Mouse (Mus musculus) thymus, postnatal 4 days (tissue): ENCODE data around the gene Clba1.

ENCODE experiments used
- DNase-seq: peaks from one replicate; pipeline ENCODE4 v3.0.0; 2021

Clba1 gene

DNA sequence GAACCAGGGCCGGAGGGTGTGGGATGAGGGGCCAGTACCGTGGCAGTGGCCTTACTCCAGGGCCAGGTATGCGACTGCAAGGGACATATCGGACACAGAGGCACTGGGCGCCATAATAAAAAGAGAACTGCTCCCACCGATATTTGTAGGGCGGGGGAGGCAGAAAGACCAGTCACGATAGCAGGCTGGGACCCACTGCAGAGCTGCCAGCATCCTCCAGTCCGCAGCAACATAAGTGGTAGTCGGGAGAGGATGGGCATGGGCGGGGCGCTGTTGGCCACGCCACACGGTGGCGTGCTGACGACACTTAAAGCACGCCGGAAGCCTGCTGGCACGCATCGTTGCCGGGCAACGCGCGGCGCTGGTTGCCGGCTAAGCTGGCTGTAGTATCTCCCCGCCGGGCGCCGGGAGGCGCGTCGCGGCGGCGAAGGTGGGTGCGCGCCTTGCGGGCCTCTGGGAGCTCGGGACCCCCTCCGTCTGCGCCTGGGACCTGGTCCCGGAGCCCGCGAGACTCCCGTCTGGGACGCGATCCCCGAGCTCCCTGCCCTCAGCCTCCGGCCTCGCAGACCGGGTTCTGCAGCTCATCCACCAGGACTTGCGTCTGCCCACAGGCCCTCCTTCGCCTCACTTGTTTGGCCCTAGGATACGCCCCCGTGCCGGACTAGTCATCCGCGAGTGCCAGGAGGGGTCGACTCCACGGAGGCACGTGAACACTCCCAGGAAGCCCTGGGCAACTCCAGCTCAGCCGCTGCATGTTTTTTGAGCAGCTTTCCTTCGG, at the start of gene Clba1:
TSS of gene Clba1 (plus strand) at position 351 of the 778 bp plus-strand sequence.
- DNase-seq, result peak; percentile 92

DNA sequence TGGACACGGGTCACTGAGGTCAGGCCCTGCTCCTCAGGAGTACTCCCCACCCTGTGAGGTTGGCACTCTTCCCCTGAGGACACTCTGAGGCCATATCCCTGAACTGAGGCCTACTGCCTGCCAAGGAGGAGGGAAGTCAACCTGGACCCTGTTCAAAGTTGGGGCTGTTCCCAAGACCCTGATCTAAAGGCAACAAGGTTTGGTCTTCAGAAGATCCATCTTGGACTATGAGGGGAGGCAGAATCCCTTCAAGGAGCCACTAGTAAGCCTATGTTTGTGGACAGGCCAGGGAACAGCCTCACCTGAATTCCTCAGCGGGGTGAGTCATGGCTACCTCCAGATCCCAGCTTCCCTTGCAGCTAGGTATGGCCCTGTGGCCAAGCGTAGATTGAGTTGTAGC, 49.3 kb upstream of the Clba1 start:
- DNase-seq, result peak; percentile 3

DNA sequence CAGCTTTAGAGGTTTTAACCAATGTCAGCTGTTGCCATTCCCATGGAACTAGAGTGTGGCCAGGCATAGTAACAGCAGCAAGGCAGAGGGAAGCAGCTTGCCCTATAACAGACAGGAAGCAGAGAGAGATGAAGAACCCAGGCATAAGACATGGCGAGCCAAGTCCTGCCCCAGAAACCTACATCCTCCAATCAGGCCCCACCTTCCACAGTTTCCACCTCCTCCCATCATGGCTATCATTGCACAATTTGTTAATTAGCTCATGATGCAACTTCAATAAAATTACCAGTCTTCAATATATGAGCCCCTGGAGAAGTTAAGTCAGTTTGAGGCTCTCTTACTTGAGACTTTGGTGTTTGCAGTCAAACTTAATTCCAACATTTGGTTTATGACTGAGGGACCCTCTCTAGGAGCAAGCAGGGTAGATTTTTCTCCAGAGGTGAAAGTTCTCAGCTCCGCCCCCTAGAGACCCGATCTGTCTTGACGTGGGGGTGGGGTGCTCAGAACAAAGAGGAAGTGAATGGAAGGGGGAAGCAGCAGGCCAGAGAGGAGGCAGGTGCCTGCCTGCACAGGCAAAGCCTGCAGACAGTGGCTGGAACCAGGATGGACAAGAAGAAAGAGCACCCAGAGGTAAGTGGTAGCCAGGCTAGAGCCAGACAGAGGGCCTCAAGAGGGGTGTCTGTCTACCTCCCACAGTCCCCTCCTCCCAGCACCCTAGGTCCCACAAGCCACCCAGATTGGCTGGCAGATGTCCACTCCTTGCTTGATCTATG, 48.4 kb upstream of the Clba1 start, which contains the start of gene Pld4:
TSS of gene Pld4 (plus strand) at position 502 of the 773 bp plus-strand sequence.
- DNase-seq, result peak; percentile 60

DNA sequence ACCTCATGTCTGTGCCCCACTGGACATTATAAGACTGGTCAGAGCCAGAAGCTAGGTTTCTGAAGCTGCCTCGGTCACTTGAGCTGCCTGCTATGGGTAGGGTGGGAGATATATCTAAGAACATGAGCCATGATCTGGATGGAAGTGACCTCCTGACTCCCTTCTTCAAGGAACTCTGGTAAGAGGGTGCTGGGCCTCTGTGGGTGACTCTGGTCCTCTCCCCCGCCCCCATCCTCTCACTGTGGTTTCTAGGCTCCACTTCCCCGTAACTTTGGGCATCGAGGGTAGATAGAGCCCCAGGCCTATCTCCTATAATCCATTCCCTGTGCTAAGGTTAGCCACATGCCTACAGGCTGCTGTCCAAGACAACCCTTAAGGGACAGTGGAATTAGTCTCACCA, 47.3 kb upstream of the Clba1 start:
- DNase-seq, result peak; percentile 8

DNA sequence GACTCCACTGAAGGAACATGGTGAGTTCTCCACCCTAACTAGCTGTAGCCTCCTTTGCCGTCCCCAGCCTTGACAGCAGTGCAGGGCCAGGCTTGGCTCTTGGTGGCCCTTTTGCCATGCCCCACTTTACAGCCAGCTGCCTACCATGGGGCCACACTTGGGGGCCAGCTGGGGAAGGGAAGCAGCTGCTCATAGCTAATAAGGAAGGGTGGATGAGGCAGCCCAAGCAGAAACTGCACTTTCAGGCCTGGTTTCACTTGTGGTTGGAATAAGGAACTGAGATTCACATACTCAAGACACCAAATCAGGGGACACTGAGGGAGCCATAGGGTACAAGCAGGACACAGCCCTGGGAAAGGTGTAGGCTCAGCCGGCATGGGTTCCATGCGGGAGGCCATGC, 46.7 kb upstream of the Clba1 start:
- DNase-seq, result peak; percentile 18

DNA sequence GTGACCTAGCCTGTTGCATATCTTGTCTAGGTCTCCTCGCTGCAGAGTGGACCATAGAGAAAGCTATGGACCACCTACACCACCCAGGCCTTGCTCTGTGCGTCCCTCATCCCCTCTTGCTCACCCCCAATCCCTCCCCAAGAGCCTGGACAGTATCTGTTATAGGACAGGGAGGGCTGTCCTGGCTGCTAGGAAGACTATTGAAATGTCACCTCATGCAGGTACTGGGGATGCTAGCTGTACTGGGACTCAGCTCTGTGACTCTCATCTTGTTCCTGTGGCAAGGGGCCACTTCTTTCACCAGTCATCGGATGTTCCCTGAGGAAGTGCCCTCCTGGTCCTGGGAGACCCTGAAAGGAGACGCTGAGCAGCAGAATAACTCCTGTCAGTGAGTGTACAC, 45.6 kb upstream of the Clba1 start:
- peak; percentile 4 for DNase-seq

DNA sequence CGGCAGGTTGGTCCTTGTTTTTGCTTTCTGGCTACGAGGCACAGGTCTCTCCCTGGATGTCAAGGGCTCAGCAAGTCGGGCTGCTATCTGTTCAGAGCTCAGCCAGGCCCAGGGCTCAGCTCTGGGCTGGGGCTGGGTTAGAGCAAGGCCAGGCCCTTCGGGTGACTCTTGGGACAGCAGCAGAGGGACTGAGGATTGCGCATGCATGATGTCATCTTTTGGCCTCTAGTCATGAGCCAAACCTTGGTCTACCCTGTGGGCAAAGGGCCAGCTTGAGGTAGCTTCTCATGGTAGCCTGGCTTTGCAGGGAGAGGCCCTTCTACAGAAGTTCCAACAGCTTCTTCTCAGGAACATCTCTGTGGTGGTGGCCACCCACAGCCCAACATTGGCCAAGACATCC, 44.6 kb upstream of the Clba1 start:
- peak; percentile 3 for DNase-seq

DNA sequence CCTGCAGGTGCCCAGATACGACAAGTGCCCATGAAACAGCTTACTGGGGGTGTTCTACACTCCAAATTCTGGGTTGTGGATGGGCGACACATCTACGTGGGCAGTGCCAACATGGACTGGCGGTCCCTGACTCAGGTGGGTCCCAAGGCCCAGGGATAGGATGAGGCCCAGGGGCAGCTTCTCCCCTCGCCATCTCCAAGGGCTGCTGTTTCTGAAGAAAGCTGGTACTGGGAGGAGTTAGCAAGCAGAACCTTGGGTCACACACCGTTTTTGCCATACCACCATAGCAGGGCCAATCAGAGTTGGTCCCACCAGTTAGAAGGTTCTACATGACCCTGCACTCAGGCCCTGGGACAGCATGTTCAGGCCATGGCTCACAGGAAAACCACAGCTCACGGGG, 43.7 kb upstream of the Clba1 start:
- DNase-seq, result peak; percentile 2

DNA sequence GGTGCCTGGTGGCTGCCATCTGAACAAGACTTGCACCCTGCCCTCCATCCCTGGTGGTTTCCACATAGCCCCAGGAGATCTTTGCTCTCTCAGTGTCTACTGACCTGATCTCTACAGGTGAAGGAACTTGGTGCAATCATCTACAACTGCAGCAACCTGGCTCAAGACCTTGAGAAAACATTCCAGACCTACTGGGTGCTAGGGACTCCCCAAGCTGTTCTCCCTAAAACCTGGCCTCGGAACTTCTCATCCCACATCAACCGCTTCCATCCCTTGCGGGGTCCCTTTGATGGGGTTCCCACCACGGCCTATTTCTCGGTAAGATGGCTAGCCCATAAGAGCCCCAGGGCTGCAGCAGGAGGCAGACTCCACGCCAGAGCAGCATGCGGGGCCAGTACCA, 42.2 kb upstream of the Clba1 start:
- DNase-seq, result no peak

DNA sequence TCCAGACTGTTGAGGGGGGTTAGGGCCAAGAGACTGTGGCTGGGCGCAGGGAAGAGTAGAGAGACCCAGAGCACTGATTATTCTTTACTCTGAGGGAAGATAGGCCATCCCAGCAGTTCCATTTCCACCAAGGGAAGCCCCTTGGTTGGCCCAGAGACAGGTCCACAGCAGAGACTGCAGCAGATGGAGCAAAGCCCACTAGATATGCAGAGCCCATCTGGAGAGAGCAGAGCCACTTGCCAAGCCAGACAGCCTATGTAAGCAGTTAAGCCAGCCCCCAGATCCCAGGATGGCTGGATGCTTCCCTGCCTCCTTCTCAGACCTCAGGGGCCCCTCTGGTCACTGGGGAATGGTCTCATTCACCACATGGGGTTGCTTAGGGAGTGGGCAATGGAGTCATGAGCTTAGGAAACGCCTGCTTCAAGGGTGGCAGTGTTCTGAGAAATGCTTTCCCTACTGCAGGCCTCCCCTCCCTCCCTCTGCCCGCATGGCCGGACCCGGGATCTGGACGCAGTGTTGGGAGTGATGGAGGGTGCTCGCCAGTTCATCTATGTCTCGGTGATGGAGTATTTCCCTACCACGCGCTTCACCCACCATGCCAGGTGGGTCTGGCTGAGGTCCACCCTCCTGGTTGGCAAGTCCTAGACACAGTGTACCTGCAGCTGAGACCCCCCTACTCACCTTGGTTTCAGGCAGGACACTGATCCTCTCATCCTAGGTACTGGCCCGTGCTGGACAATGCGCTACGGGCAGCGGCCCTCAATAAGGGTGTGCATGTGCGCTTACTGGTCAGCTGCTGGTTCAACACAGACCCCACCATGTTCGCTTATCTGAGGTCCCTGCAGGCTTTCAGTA, 41.5 kb upstream of the Clba1 start:
- DNase-seq, result no peak

DNA sequence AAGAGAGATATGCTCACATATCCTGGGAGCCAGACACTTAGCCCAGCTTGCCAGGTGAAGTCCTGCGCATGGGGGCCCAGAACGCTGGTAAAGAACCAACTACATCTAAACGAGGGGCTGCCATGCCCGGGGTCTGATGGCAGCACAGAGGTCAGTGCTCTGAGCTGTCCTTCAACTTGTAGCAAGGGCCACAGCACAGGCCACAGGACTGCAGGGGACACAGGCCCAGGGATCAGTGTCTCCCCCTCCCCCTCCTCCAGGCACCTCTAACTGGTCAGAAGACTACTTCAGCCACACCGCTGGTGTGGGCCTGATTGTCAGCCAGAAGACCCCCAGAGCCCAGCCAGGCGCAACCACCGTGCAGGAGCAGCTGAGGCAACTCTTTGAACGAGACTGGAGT, 40.6 kb upstream of the Clba1 start:
- DNase-seq, result peak; percentile 5

DNA sequence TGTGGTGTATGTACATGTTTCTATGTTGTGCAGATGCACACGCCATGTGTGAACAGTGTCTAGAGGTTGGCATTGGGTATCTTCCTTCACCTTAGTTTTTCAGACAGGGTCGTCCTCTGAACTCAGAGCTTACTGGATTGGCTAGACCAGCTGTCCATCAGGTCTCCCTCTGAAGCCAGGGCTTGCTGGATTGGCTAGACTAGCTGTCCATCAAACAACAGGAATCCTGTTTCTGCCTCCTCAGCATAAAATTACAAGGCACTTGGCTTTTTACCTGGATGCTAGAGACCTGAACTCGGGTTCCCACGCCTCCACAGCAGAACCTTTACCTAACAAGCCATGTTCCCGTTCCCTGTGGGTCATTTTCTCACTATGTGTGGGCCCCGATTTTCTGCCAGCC, 39.7 kb upstream of the Clba1 start:
- peak; percentile 8 for DNase-seq

DNA sequence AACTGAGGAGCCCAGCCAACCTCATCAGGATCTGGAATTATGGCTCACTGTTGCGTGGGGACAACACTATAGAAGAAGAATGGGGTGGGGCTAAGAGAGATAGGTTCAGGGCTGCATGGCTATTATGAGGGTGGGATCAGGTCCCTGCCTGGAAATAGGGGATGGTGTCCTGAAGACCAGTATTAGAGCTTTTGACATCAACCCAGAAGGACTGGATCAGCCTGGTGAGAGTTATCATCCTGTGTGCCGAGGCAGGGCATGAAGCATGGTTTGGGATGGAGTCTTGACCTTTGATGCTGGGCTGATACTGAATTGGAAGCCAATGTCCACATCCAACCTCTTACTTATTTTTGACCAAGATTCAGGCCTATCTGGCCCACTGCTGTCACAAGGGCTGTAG, 39.0 kb upstream of the Clba1 start:
- no peak for DNase-seq

DNA sequence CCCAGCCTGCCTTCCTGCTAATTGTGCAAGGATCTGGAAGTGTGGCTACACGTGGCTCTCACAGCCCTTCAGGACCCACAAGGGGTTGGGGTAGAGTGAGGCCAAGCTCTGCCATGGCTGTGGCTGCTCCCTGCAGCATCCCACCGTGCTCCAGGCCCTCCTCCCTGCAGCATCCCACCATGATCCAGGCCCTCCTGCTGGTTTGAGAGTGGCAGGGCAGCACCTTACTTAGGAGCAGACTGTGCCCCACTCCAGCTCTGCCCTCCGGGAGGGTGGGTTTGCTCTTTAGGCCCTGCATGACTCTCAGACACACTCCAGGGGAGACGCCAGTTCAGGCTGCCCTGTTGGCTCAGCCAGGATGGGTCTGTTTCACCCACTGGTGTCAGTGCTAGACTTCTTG, 38.3 kb upstream of the Clba1 start:
- peak; percentile 4 for DNase-seq

DNA sequence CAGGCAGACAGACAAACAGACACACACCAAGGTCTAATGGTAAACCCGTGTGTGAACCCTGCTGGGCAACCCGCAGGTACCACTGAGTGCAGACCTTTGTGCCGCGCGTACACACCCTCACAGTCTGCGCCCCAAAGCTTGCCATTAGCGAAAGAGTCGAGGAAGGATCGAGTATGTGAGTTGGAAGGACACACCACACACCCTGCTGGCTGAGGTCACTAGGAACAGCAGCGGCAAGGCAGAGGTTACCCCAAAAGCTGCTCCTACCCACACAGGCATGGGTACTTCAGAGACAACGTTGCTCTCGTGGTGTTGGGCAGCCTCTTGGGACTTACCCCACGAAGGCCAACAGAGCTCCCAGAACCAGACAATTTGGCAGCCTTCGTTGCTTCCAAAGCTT, 36.4 kb upstream of the Clba1 start:
- DNase-seq, result no peak

DNA sequence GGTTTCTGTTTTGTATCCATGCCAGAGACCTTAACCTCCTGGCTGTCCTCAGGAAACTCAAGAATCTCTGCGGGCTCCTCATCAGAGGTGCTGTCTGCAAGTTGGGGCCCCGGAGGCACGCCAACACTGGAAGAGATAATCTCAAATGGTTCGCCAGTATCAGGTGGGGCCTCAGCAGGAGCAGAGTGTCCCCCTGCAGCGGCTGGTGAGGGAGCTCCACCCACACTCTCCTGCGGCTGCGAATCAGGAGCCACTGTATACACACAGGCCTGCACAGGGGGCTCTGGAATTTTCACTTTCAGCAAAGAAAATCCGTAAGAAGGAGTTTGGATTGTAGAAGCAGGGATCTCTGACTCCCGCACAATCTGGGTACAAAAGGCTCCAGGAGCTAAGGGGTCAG, 35.4 kb upstream of the Clba1 start:
- DNase-seq, result peak; percentile 8

DNA sequence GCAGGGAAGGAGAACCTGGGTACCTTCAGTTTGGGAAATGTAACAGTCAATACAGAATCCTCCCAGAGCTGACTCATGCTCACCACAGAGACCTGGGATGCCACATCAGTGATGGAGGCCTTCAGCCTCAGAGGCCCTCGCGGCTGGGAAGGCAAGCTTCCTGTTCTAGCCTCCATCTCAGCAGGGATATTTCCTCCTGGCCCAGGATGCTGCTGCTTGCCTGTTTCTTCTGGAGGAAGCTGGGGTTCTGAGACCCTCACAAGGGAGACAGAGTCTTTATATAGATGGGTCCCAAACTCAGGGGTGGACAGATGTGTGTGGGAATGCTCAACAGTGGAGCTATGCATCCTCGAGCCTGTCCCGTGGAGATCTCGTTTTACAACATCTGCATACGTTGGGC, 34.7 kb upstream of the Clba1 start:
- peak; percentile 3 for DNase-seq

DNA sequence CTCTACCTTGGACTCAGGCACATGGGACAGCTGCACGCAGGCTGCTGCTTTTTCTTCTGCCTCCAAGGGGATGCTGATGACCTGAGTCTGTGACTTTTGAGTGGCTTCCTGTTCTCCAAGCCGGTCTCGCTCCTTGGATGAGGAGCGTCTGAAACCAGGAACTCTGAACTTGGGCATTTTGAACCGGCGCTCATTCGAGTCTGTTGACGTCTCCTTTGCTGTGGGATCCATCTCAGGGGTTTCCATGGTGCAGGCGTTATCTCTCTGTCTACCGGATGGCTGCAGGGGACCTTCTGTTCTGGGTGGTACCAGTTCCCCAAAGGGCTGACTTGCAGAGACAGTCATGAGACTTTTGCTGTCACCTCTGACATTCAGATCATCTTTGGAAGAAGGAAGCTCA, 34.3 kb upstream of the Clba1 start:
- DNase-seq, result no peak

DNA sequence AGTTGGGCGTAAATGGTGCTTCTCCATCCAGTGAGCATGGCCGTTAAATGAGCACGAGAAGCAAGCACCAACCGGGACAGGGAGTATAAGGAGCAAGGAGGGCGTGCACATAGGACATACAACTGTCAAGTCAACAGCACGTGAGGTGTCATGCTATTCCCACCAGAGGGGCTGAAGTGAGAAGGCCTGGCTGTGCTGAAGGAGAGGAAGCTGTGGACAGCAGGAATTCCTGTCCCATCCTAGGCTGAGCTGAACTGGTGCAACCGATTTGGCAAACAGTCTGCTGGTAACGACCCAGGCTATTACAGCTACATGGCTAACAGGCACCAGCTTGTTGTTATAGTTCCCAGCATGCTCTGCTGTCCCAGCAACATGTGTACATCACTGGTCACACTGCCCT, 17.7 kb upstream of the Clba1 start:
- DNase-seq, result no peak

DNA sequence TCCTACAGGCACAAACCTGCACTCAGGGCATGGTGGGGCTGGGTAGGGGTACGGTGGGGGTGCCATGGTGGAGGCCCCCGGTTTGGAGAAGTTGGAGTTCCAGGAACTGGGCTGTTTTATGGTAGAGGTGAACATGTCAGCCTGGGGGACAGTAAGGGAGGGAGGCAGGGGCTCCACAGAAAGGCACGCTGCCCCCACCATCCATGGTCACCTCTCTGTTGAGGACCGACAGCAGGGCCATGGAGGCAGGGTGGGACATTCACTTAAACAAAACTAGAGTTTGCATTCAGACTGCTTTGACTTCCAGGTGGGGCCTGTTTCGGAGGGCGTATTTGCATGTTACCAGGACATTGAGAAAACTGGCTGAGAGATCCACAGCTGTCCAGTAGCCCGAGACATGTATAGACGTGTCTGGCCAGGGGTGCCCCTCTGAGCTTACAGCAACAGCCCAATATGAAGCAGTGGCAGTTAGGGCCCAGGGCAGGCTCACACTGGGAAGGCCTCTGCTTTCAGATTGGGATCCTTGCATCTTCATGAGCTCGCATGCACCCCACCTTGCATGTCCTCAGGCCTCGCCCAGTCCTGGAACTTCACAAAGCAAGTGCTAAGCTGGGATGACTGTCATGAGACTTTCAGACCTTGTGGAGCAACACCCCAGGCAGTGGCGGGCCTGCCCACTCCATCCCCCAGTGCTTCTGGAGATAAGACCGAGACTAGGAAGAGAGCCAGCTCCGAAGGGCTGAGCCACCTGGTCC, 15.0 kb upstream of the Clba1 start:
- DNase-seq, result no peak

DNA sequence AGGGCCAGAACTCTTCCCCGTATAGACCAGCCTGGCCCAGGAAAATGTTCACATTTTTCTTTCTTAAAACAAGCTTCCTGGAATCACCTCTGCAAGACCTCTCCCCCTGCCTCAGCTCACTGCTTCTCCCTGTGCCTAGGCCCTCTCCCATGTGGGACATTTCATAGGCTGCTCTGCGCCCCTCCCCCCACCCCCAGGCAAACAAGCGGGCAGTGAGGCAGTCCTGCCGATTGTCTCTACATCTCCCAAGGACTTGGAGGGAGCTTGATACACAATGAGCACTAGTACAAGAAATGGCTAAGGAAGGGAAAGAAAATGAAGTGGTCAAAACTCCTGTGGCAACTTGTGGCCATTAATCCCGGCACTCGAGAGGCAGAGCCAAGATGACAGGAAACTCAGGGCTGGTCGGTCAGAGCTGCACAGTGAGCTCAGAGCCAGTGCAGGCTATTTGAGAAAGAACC, 14.4 kb upstream of the Clba1 start:
- DNase-seq, result no peak

DNA sequence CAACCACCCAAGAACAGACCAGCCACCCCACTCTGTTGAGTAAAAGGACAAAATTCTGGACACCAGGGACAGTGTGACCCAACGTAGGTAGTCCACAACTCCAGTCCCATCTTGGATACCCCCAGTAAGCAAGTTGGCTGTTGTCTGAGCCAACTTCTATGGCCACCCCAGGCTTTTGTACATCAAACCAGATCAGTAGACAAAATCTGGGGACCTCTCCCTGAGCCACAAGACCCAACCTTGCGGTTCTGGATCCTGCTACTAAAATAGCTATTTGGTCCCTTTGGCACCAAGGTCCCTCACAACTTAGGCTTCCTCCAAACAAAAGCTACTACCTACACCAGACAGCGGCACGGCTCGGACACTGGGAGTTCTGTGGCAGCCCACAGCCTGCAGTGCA, 13.7 kb upstream of the Clba1 start:
- no peak for DNase-seq
